Mouse (Mus musculus) intestine, postnatal 0 days (tissue): ENCODE data around the gene Slc22a4. TPM values are rescaled to one million over a fixed set of nuclear protein-coding genes. Genes with fewer than 3 reads are reported as not detected.

Experiments
- ATAC-seq: fragments of 200-750 bp; cut with Nextera tagmentation; 2 replicates; pipeline ENCODE4 v1.8.0; 2017; ENCODE audit warnings: mild to moderate bottlenecking, moderate TSS enrichment, moderate library complexity
- H3K27ac ChIP-seq: fragments of 300-500 bp; sonication (generic); 2 replicates; pipeline ENCODE4 v1.5.1; 2014; ENCODE audit warnings: mild to moderate bottlenecking, low read depth, low read length, moderate library complexity
- H3K27me3 ChIP-seq: fragments of 300-500 bp; sonication (generic); replicated peaks from 2 replicates; pipeline ENCODE4 v1.6.1; 2014; ENCODE audit warnings: low read length, mixed read lengths; ENCODE audit not compliant: control insufficient read depth, insufficient read depth
- H3K36me3 ChIP-seq: fragments of 300-500 bp; sonication (generic); 2 replicates; pipeline ENCODE4 v1.6.1; 2014; ENCODE audit warnings: mild to moderate bottlenecking, moderate library complexity; ENCODE audit not compliant: control insufficient read depth, insufficient read depth
- H3K4me1 ChIP-seq: fragments of 300-500 bp; sonication (generic); replicated peaks from 2 replicates; pipeline ENCODE4 v1.6.1; 2014; ENCODE audit warnings: antibody characterized with exemption, low read length, mixed read lengths; ENCODE audit not compliant: control insufficient read depth, insufficient read depth
- H3K4me2 ChIP-seq: fragments of 300-500 bp; sonication (generic); replicated peaks from 2 replicates; pipeline ENCODE4 v1.6.1; 2014; ENCODE audit warnings: low read depth, mild to moderate bottlenecking, moderate library complexity
- H3K4me3 ChIP-seq: fragments of 300-500 bp; sonication (generic); 2 replicates; pipeline ENCODE4 v1.5.1; 2014; ENCODE audit warnings: low read depth, low read length
- H3K9ac ChIP-seq: fragments of 300-500 bp; sonication (generic); 2 replicates; pipeline ENCODE4 v1.6.1; 2014; ENCODE audit warnings: mild to moderate bottlenecking, low read depth, low read length
- H3K9me3 ChIP-seq: fragments of 300-500 bp; sonication (generic); 2 replicates; pipeline ENCODE4 v1.6.1; 2016; ENCODE audit warnings: mixed run types; ENCODE audit not compliant: control insufficient read depth
- CTCF ChIP-seq: sonication (generic); IDR thresholded peaks from 2 replicates; pipeline ENCODE4 v1.5.1; 2016; ENCODE audit warnings: low read depth, mild to moderate bottlenecking, control low read depth, antibody characterized with exemption, moderate library complexity
- WGBS: fragments of 180-500 bp; shearing (Covaris S2); extraction: QIAGEN DNeasy Blood & Tissue Kit; methylation state at CpG from one replicate; pipeline ENCODE4 v1.1.7; 2014; 5-methylcytosine and 5-hydroxymethylcytosine counted together
- polyA plus RNA-seq: library from polyadenylated mRNA; unstranded; fragments of >200 nt; fragmentation: Nextera tagmentation; extraction: Ambion mirVana; gene quantifications from 2 replicates; pipeline ENCODE4 v1.2.1, GENCODE M21; 2015

Slc22a4 gene
- polyA plus RNA-seq, 1 experiment from 2014 or later, result 1.2 TPM

DNA sequence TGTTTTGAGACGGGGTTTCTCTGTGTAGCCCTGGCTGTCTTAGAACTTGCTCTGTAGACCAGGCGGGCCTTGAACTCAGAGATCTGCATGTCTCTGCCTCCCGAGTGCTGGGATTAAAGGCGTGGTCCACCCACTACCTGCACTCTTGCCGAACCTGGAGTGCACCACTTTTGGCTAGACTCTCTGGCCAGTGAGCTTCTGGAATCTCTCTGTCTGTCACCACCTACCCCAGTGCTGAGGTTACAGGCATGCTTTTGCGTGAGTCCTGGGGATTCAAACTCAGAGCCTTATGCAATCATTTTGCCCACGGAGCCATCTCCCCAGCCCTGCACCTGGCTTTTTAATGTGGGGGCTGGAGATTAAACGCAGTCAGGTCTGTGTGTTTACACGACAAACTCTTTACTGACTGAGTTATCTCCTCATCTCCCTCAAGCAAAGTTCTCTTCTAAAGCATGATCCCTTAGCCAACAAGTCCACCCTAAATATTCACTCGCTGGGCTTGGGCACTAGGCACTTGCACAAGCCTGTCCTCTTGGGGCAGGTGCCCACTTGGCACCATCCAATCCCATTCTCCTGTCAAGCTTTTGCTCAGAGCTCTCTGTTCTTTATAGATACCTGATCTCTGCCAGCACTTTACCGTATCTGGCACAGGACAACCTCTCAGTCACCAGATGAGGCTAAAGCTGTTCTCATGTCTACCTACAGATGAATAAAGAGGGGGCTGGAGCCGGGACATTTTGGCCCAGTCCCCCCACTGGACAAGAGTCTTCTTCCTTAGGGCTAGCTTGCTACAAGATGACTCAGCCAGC lies 37.4 kb upstream of the Slc22a4 start:
- WGBS, result 73% methylated on average over 12 of the region's 12 CpGs
- Histone ChIP-seq H3K9ac (no peak overlapping the region), H3K36me3 (no peaks in the 10 kb centered on the region), H3K27me3 (peaks cover 11% of the 10 kb centered on the region; the same call in 1 of the 2 replicates), H3K4me2 (no peak overlapping the region), H3K9me3 (no peaks in the 10 kb centered on the region), H3K27ac (no peak overlapping the region), H3K4me3 (no peak overlapping the region), H3K4me1 (peaks cover 7% of the 10 kb centered on the region; the same call in 1 of the 2 replicates)
- no peak for TF ChIP-seq CTCF
- ATAC-seq, result no peak

- Histone ChIP-seq H3K4me1 (peaks cover 11% of the 10 kb centered on the region; the same call in 1 of the 2 replicates), H3K9ac (no peak overlapping the region), H3K36me3 (no peaks in the 10 kb centered on the region), H3K27ac (no peak overlapping the region), H3K9me3 (no peaks in the 10 kb centered on the region), H3K4me3 (no peak overlapping the region), H3K4me2 (no peak overlapping the region), H3K27me3 (peaks cover 9% of the 10 kb centered on the region; the same call in 1 of the 2 replicates)
- no peak for TF ChIP-seq CTCF
- 61% methylated on average over 3 of the region's 3 CpGs for WGBS
- no peak for ATAC-seq
Measured at GRCm38 (mm10) chr11:54064412-54064978, 36.6 kb upstream of the Slc22a4 start.

DNA sequence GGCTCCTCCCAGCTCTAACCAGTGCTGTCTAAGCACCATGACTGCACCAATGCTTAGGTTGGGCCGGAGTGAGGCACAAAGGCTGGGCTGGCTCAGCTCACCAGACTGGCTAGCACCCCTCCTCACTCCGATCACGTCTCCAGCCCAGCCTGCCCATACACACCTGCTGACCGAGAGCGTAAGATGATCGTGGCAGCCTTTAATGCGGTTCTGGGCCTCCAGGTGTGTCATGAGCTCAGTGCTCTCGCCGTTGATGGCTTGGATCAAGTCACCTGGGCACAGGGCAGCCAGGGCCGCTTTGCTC lies 35.5 kb upstream of the Slc22a4 start:
- H3K9ac ChIP-seq, result no peak overlapping the region
- 69% methylated on average over 10 of the region's 10 CpGs for WGBS
- no peak overlapping the region for H3K27ac ChIP-seq
- TF ChIP-seq CTCF, result no peak
- peaks cover 11% of the 10 kb centered on the region; the same call in 1 of the 2 replicates for H3K4me1 ChIP-seq
- H3K27me3 ChIP-seq, result peaks cover 6% of the 10 kb centered on the region; the same call in 1 of the 2 replicates
- H3K9me3 ChIP-seq, result no peaks in the 10 kb centered on the region
- no peaks in the 10 kb centered on the region for H3K36me3 ChIP-seq
- no peak overlapping the region for H3K4me2 ChIP-seq
- no peak for ATAC-seq
- no peak overlapping the region for H3K4me3 ChIP-seq

DNA sequence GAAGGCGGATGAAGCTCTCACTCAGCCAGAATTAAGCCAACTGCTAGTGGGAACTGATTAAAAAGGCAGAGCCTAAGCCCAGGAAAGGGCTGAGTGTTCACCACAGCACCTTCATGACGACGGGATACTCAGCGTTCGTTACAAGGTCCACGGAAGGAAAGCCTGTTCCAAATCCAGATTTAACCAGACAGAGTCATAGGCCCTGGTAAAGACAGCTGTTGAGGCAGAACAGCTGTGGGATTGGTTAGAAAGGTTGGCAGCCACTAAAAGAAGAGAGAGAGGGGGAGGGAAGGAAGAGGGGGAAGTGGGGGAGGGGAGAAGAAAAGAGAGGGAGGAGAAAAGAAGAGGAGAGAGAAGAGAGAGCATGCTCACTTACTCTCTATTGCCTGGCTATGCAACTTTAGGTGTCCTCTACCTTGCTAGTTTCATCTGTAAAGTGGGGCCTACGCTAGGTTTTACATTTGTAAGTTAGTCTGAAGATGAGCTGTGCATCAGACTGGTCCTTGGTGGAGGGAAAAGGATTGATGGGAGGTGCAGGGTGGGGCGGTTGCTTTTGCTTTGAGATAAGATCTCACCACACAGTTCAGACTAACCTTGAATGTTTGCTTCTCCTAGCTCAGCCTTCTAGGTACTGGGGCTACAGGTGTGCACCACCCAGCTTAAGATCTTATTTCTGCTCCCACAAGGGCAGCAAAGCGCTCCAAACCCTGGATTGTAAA lies 35.0 kb upstream of the Slc22a4 start:
- Histone ChIP-seq H3K9me3 (no peaks in the 10 kb centered on the region), H3K4me2 (no peak overlapping the region), H3K27me3 (peaks cover 3% of the 10 kb centered on the region; the same call in 1 of the 2 replicates), H3K27ac (no peak overlapping the region), H3K4me1 (peaks cover 11% of the 10 kb centered on the region; the same call in 1 of the 2 replicates), H3K36me3 (no peaks in the 10 kb centered on the region), H3K4me3 (no peak overlapping the region), H3K9ac (no peak overlapping the region)
- no peak for ATAC-seq
- 66% methylated on average over 9 of the region's 9 CpGs for WGBS
- TF ChIP-seq CTCF, result no peak

DNA sequence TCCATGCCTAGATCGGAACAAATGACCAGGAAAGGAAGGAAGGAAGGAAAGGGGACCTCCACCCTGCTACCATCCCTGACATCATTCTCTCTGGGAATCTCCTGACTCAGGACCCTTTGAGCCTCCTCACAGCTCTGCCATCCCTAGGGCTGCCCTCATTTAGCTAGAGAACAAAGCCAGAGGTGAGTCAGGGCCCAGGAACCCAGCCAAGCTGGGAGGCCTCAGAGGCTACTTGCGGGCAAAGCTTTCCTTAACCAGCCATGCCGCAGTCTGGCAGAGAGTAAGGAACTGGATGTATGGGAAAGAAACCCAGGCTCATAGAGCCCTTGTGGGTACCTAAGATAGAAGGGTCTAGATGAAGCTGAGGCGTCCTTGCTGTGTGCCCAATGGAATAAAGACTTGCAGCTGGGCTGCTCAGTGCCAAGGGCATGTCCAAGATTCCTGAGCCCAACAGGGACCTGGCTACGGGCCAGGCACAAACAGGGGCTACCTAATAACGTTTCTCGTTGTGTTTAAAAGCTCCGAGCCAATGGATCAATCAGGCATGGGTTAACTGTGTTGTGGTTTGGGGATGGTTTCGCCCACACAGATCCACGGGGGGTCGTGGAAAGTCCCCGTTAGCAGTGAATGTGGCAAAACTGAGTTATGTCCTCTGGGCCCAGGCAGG lies 34.3 kb upstream of the Slc22a4 start:
- no peak for ATAC-seq
- Histone ChIP-seq H3K9ac (no peak overlapping the region), H3K27ac (no peak overlapping the region), H3K4me2 (no peak overlapping the region), H3K27me3 (no peaks in the 10 kb centered on the region), H3K9me3 (no peaks in the 10 kb centered on the region), H3K4me1 (peaks cover 11% of the 10 kb centered on the region; the same call in 1 of the 2 replicates), H3K4me3 (no peak overlapping the region), H3K36me3 (no peaks in the 10 kb centered on the region)
- no peak for TF ChIP-seq CTCF
- 73% methylated on average over 12 of the region's 12 CpGs for WGBS

GRCm38 (mm10) chr11:54060316-54060715 lies 32.4 kb upstream of the Slc22a4 start:
- Histone ChIP-seq H3K4me3 (no peak overlapping the region), H3K36me3 (no peaks in the 10 kb centered on the region), H3K27ac (no peak overlapping the region), H3K9ac (no peak overlapping the region), H3K4me2 (no peak overlapping the region), H3K27me3 (no peaks in the 10 kb centered on the region), H3K4me1 (peaks cover 11% of the 10 kb centered on the region; the same call in 1 of the 2 replicates), H3K9me3 (no peaks in the 10 kb centered on the region)
- 31% methylated on average over 9 of the region's 9 CpGs for WGBS
- peak; percentile 58 for ATAC-seq
- no peak for TF ChIP-seq CTCF
